25 mouse cellular contexts compared by ENCODE assay signal in the genomic region with DNA sequence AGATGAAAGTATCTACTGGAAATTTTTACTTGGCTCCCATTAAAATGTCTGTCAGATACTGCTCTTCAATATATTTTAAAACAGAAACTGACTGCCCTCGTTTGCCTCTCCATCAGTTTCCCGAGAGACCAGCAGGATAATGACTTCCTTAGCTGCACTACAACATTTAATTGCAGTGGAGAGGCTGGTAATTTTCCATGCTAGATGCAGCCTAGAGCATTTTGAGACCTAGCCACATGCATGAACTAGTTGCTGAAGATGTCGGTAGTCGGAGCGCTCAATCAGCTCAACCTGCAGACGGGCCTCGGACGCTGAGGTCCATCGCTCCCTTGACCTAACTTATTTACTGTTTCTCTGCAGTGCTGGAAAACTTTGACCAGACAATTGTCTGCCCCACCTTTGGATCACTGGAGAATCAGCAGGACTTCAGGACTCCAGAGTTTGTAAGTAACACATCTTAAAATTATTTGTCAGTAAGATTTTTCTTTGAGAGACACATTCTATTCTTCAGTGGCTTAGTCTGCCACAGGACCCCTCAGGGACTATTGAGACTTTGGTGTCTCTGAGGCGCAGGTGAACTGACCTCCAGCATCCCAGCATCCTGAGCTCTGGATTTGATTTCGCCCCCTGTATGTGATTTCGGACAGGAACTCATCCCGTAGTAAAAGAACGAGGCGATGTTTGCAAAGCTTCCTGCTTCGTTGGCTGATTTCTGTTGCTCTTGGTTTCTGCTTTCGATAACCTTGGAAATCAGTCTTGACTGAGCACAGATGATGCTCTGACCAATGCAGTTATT.
DNase-seq lines count a peak whose midpoint lies in the region; ATAC-seq lines count a peak whose summit lies in the region.
"Had no signal": no experiment of that assay in that cellular context is flagged by ENCODE, and none has a peak within 500 bp of the region (broad histone marks: within the 10 kb centered on the region; RNA-seq: fewer than 3 reads in every experiment).

No protein-coding gene starts in this region.

- no peak overlapping the region for H3K9ac ChIP-seq in hindbrain, embryonic 12.5 days
- no peak overlapping the region for H3K9ac ChIP-seq in hindbrain, embryonic 11.5 days (ENCODE audit: low read depth, low read length)
- no peak overlapping the region for H3K9ac ChIP-seq in kidney, embryonic 15.5 days
- H3K9ac ChIP-seq: embryonic facial prominence, embryonic 15.5 days; heart, embryonic 15.5 days; limb, embryonic 13.5 days; liver, embryonic 13.5 days; lung, embryonic 14.5 days had no signal

- no peak for ATAC-seq in hindbrain, embryonic 12.5 days (ENCODE audit: low FRiP score)
- no peak for ATAC-seq in hindbrain, embryonic 11.5 days (ENCODE audit: low FRiP score)
- no peak for ATAC-seq in kidney, embryonic 15.5 days (replicated peaks; ENCODE audit: low FRiP score)
- ATAC-seq: activated CD4-positive, CD25-positive, alpha-beta regulatory T cell, adult 4 months; forebrain, embryonic 14.5 days; inflammation-experienced regulatory T-cells, adult 6 months had no signal

- peaks cover 2% of the 10 kb centered on the region; the same call in 1 of the 2 replicates for H3K4me1 ChIP-seq in hindbrain, embryonic 12.5 days
- H3K4me1 ChIP-seq in hindbrain, embryonic 11.5 days (replicated peaks; ENCODE audit: control insufficient read depth, insufficient read depth, low read length) = no peaks in the 10 kb centered on the region
- H3K4me1 ChIP-seq in kidney, embryonic 15.5 days = 0 out of 2 replicates have a peak, but pooled peaks cover 5% of the 10 kb centered on the region

- WGBS in hindbrain, embryonic 12.5 days = 84% methylated on average over 17 of the region's 17 CpGs
- WGBS in hindbrain, embryonic 11.5 days = 90% methylated on average over 17 of the region's 17 CpGs
- 74% methylated on average over 17 of the region's 17 CpGs for WGBS in kidney, embryonic 15.5 days

- H3K27me3 ChIP-seq in hindbrain, embryonic 12.5 days = no peaks in the 10 kb centered on the region
- no peaks in the 10 kb centered on the region for H3K27me3 ChIP-seq in hindbrain, embryonic 11.5 days (ENCODE audit: control insufficient read depth, insufficient read depth, low read length)
- H3K27me3 ChIP-seq in kidney, embryonic 15.5 days = no peaks in the 10 kb centered on the region
- H3K27me3 ChIP-seq: embryonic facial prominence, embryonic 15.5 days; heart, embryonic 15.5 days; limb, embryonic 13.5 days; liver, embryonic 13.5 days; megakaryocyte, embryonic 14.5 days had no signal

- no peaks in the 10 kb centered on the region for H3K9me3 ChIP-seq in hindbrain, embryonic 12.5 days (replicated peaks)
- H3K9me3 ChIP-seq in hindbrain, embryonic 11.5 days (ENCODE audit: control insufficient read depth, low read length) = no peaks in the 10 kb centered on the region
- no peaks in the 10 kb centered on the region for H3K9me3 ChIP-seq in kidney, embryonic 15.5 days (replicated peaks)
- H3K9me3 ChIP-seq: embryonic facial prominence, embryonic 15.5 days; heart, embryonic 15.5 days; limb, embryonic 13.5 days; liver, embryonic 13.5 days; megakaryocyte, embryonic 14.5 days had no signal

- H3K36me3 ChIP-seq in hindbrain, embryonic 12.5 days = 0 out of 2 replicates have a peak, but pooled peaks cover 3% of the 10 kb centered on the region
- no peaks in the 10 kb centered on the region for H3K36me3 ChIP-seq in hindbrain, embryonic 11.5 days (ENCODE audit: control insufficient read depth, insufficient read depth, low read length)
- peaks cover 22% of the 10 kb centered on the region for H3K36me3 ChIP-seq in kidney, embryonic 15.5 days
- H3K36me3 ChIP-seq: heart, embryonic 15.5 days had no signal

- H3K4me2 ChIP-seq in hindbrain, embryonic 12.5 days (replicated peaks) = no peak overlapping the region
- no peak overlapping the region for H3K4me2 ChIP-seq in hindbrain, embryonic 11.5 days (replicated peaks; ENCODE audit: low read depth, low read length)
- no peak overlapping the region for H3K4me2 ChIP-seq in kidney, embryonic 15.5 days
- H3K4me2 ChIP-seq: embryonic facial prominence, embryonic 15.5 days; heart, embryonic 15.5 days; limb, embryonic 13.5 days; liver, embryonic 13.5 days; lung, embryonic 14.5 days had no signal

- DNase-seq in hindbrain, embryonic 11.5 days (ENCODE audit: low spot score) = no peak
- DNase-seq in kidney, postnatal 14 days = peak; percentile 56
- DNase-seq in MN1 (ENCODE audit: low spot score) = peak; percentile 56
- DNase-seq in brain, adult 2 months (ENCODE audit: low read depth, low spot score) = peak; percentile 48
- no peak for DNase-seq in thymus, postnatal 10 days (ENCODE audit: low spot score in 2 of 2)
- DNase-seq: adrenal gland, adult 8-10 months; cerebellum, adult 8-10 months; cerebellum, postnatal 36 days; embryo, embryonic 11 days; gastrocnemius, postnatal 10 days; heart, postnatal 4 days; kidney, postnatal 10 days; liver, embryonic 13.5 days; lung, embryonic 14.5 days; thymus, adult 2 months had no signal

- no peak overlapping the region for H3K4me3 ChIP-seq in hindbrain, embryonic 12.5 days
- no peak overlapping the region for H3K4me3 ChIP-seq in hindbrain, embryonic 11.5 days (ENCODE audit: low read depth, low read length)
- H3K4me3 ChIP-seq in kidney, embryonic 15.5 days (replicated peaks) = no peak overlapping the region
- H3K4me3 ChIP-seq: embryonic facial prominence, embryonic 15.5 days; heart, embryonic 15.5 days; limb, embryonic 13.5 days; liver, embryonic 13.5 days; megakaryocyte, embryonic 14.5 days had no signal

- 0 out of 2 replicates have a peak overlapping the region, but pooled peaks have one; percentile 4 for H3K27ac ChIP-seq in hindbrain, embryonic 12.5 days
- H3K27ac ChIP-seq in hindbrain, embryonic 11.5 days (ENCODE audit: low read depth, low read length) = no peak overlapping the region
- H3K27ac ChIP-seq in kidney, embryonic 15.5 days = no peak overlapping the region
- H3K27ac ChIP-seq: embryonic facial prominence, embryonic 15.5 days; heart, embryonic 15.5 days; limb, embryonic 13.5 days; liver, embryonic 13.5 days; stomach, postnatal 0 days had no signal

Comparison
In these comparisons a context has a peak if more than half of its experiments do, and no peak if none do; other contexts are left out.
1. DNase-seq: peak in kidney, postnatal 14 days (single experiment), MN1 (single experiment) and brain, adult 2 months (single experiment); none in hindbrain, embryonic 11.5 days (single experiment) and thymus, postnatal 10 days (0 of 2).